Mouse (Mus musculus) embryo, embryonic 9.5 days (tissue): ENCODE results near the gene Cabp4.
"Not testable (repeated sequence)": the region's sequence is repeated elsewhere in the genome, so short reads cannot be mapped to it uniquely, and the experiment has no call there.

Source experiments
- DNase-seq: peaks from one replicate; pipeline ENCODE4 v3.0.0-alpha.2; 2017; ENCODE audit errors: extremely low spot score

Cabp4 gene

GRCm38 (mm10) chr19:4147782-4148490, 4.1 kb upstream of the Cabp4 start:
- no peak for DNase-seq

GRCm38 (mm10) chr19:4147022-4147405, 3.2 kb upstream of the Cabp4 start:
- no peak for DNase-seq

- no peak for DNase-seq
Measured at GRCm38 (mm10) chr19:4146366-4147021, 2.7 kb upstream of the Cabp4 start.

GRCm38 (mm10) chr19:4145936-4146335, 2.1 kb upstream of the Cabp4 start:
- DNase-seq, result no peak

- DNase-seq, result no peak
Measured at GRCm38 (mm10) chr19:4144550-4145498, 991 bp upstream of the Cabp4 start.

- DNase-seq, result no peak
Measured at GRCm38 (mm10) chr19:4142416-4143173, 1.2 kb downstream of the Cabp4 start.

- DNase-seq, result no peak
Measured at GRCm38 (mm10) chr19:4140147-4140546, 3.7 kb downstream of the Cabp4 start.

- DNase-seq, result no peak
Measured at GRCm38 (mm10) chr19:4139446-4139845, 4.4 kb downstream of the Cabp4 start, which contains the start of gene Gpr152. Gpr152 (plus strand) TSS chr19:4139787.

- no peak for DNase-seq
Measured at GRCm38 (mm10) chr19:4137913-4138312, 5.9 kb downstream of the Cabp4 start.

- no peak for DNase-seq
Measured at GRCm38 (mm10) chr19:4136463-4136862, 7.4 kb downstream of the Cabp4 start.

GRCm38 (mm10) chr19:4135963-4136345, 7.9 kb downstream of the Cabp4 start:
- DNase-seq, result not testable (repeated sequence)

GRCm38 (mm10) chr19:4135229-4135962, 8.4 kb downstream of the Cabp4 start:
- DNase-seq, result not testable (repeated sequence)

GRCm38 (mm10) chr19:4134354-4134753, 9.5 kb downstream of the Cabp4 start:
- DNase-seq, result no peak

GRCm38 (mm10) chr19:4131768-4132167, 12.1 kb downstream of the Cabp4 start:
- no peak for DNase-seq

- no peak for DNase-seq
Measured at GRCm38 (mm10) chr19:4131075-4131474, 12.8 kb downstream of the Cabp4 start.

GRCm38 (mm10) chr19:4130106-4130505, 13.7 kb downstream of the Cabp4 start:
- DNase-seq, result no peak

GRCm38 (mm10) chr19:4129462-4129861, 14.4 kb downstream of the Cabp4 start:
- DNase-seq, result no peak

- no peak for DNase-seq
Measured at GRCm38 (mm10) chr19:4126759-4127495, 16.9 kb downstream of the Cabp4 start.

- peak; percentile 97 for DNase-seq
Measured at GRCm38 (mm10) chr19:4125741-4126696, 17.8 kb downstream of the Cabp4 start, which contains the start of gene Aip. Aip (minus strand) TSS chr19:4125858.
